Mouse (Mus musculus) lung, embryonic 16.5 days (tissue): Measurements from ENCODE around the gene Zswim7. TPM values are rescaled to one million over a fixed set of nuclear protein-coding genes. Genes with fewer than 3 reads are reported as not detected.

ENCODE experiments used
- ATAC-seq: fragments of 200-750 bp; cut with Nextera tagmentation; 2 replicates; pipeline ENCODE4 v1.8.0; 2017; ENCODE audit warnings: low read depth, mild to moderate bottlenecking, moderate library complexity
- H3K27ac ChIP-seq: fragments of 300-500 bp; sonication (generic); 2 replicates; pipeline ENCODE4 v1.5.1; 2014; ENCODE audit warnings: mild to moderate bottlenecking, control low read depth, low read length
- H3K27me3 ChIP-seq: fragments of 300-500 bp; sonication (generic); 2 replicates; pipeline ENCODE4 v1.6.1; 2014; ENCODE audit warnings: low read depth, low read length, mixed read lengths; ENCODE audit not compliant: control insufficient read depth, insufficient read depth
- H3K36me3 ChIP-seq: fragments of 300-500 bp; sonication (generic); 2 replicates; pipeline ENCODE4 v1.6.1; 2014; ENCODE audit warnings: low read length; ENCODE audit not compliant: control insufficient read depth, insufficient read depth
- H3K4me1 ChIP-seq: fragments of 300-500 bp; sonication (generic); replicated peaks from 2 replicates; pipeline ENCODE4 v1.6.1; 2014; ENCODE audit warnings: low read length, mixed read lengths; ENCODE audit not compliant: control insufficient read depth, insufficient read depth
- H3K4me2 ChIP-seq: fragments of 300-500 bp; sonication (generic); 2 replicates; pipeline ENCODE4 v1.6.1; 2014; ENCODE audit warnings: low read depth, low read length, control low read depth
- H3K4me3 ChIP-seq: fragments of 300-500 bp; sonication (generic); 2 replicates; pipeline ENCODE4 v1.5.1; 2014; ENCODE audit warnings: mild to moderate bottlenecking, low read length, control low read depth
- H3K9ac ChIP-seq: fragments of 300-500 bp; sonication (generic); 2 replicates; pipeline ENCODE4 v1.6.1; 2014; ENCODE audit warnings: low read length, control low read depth
- H3K9me3 ChIP-seq: fragments of 300-500 bp; sonication (generic); 2 replicates; pipeline ENCODE4 v1.6.1; 2016; ENCODE audit warnings: low read length; ENCODE audit not compliant: control insufficient read depth
- WGBS: fragments of 180-500 bp; shearing (Covaris S2); extraction: QIAGEN DNeasy Blood & Tissue Kit; methylation state at CpG from one replicate; pipeline ENCODE4 v1.1.7; 2014; 5-methylcytosine and 5-hydroxymethylcytosine counted together
- polyA plus RNA-seq: library from polyadenylated mRNA; unstranded; fragments of >200 nt; fragmentation: Nextera tagmentation; extraction: Ambion mirVana; gene quantifications from 2 replicates; pipeline ENCODE4 v1.2.1, GENCODE M21; 2015

Zswim7 gene
- 14.2 and 16.0 TPM in 2 replicates for polyA plus RNA-seq

- H3K4me2 ChIP-seq = peak within 1 kb of the TSS; percentile 92
- H3K36me3 ChIP-seq = peaks cover 7% of the 10 kb centered on the region
- no peaks in the 10 kb centered on the region for H3K9me3 ChIP-seq
- peak; percentile 97 for ATAC-seq
- H3K27ac ChIP-seq = peak within 1 kb of the TSS; percentile 91
- peak within 1 kb of the TSS; percentile 93 for H3K4me3 ChIP-seq
- peak within 1 kb of the TSS; percentile 87 for H3K9ac ChIP-seq
- WGBS = 0% methylated on average over 67 of the region's 68 CpGs
- H3K27me3 ChIP-seq = no peaks in the 10 kb centered on the region
- H3K4me1 ChIP-seq = peaks cover 3% of the 10 kb centered on the region
Observed at GRCm38 (mm10) chr11:62280675-62281600, at the start of gene Zswim7, which contains the start of gene Ttc19. Zswim7 (minus strand) TSS chr11:62281375. Ttc19 (plus strand) TSS chr11:62281473.

DNA sequence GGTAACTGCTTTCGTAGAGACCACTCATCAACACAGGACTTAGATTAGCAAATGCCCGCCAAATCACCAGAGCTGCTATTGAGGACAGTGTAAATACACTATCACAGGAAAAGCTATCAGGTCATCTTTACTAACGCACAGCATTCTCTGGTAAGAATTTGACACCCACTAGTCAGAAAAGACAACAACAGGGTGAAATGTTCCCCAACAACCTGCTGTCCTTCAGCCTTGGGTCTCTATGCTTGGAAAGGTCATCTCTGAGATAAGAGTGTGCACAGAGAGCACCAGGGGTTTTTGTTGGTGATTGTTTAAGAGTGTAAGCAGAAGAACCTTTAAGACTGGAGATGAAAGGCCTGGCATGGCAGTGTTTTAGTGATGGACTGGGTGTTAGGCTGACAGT lies 42.5 kb upstream of the Zswim7 start:
- no peak overlapping the region for H3K4me2 ChIP-seq
- ATAC-seq = no peak
- WGBS = 48% methylated on average over 3 of the region's 3 CpGs

DNA sequence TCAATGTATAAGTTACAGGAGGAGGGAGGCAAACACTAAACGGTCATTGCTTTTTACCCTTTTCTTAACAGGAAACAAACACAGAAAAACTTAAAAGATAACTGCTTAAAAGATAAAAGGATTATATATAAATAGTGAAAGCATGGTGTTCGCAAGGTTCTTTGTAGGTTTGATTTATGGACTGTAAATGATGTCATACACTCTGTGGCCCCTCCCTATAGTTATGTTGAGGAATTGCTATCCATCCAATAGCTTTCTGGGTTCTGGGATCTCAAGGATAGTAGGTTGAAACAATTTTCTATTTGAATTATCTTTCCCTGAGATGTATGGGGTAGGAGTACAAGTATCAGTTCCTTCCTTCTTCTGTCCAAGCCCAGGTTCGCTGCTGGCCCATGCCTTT lies 38.9 kb upstream of the Zswim7 start:
- ATAC-seq = no peak
- Histone ChIP-seq H3K4me1 (no peaks in the 10 kb centered on the region), H3K27me3 (no peaks in the 10 kb centered on the region), H3K9me3 (no peaks in the 10 kb centered on the region), H3K27ac (no peak overlapping the region), H3K36me3 (peaks cover 63% of the 10 kb centered on the region), H3K9ac (no peak overlapping the region), H3K4me3 (no peak overlapping the region), H3K4me2 (no peak overlapping the region)
- 59% methylated on average over 3 of the region's 3 CpGs for whole genome bisulfite sequencing

More for the DNA sequence above, 42.5 kb upstream of the Zswim7 start:
- no peak overlapping the region for H3K9ac ChIP-seq
- no peak overlapping the region for H3K4me3 ChIP-seq
- no peaks in the 10 kb centered on the region for H3K4me1 ChIP-seq
- H3K27ac ChIP-seq = no peak overlapping the region
- peaks cover 52% of the 10 kb centered on the region for H3K36me3 ChIP-seq
- H3K27me3 ChIP-seq = no peaks in the 10 kb centered on the region
- H3K9me3 ChIP-seq = no peaks in the 10 kb centered on the region

DNA sequence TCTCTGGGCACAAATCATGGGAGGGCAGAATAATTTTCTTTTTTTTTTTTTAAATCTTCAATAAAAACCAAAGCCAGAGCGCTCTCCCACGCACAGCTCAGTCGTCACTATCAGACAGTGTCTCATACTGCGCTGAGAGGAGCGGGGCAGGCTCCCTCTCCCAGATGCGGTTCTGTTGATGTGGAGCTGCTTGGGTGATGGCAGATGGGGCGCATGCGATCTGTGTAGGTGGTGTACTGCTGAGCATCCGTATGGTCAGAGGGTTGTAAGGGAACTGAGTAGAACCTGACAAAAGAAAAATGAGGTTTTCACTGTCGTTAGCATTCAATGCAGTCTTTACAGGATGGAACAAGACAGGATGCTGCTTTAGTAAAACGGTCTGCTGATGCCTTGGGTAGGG lies 36.6 kb upstream of the Zswim7 start:
- Histone ChIP-seq H3K27me3 (no peaks in the 10 kb centered on the region), H3K4me3 (no peak overlapping the region), H3K36me3 (peaks cover 67% of the 10 kb centered on the region), H3K9ac (no peak overlapping the region), H3K9me3 (no peaks in the 10 kb centered on the region), H3K27ac (no peak overlapping the region), H3K4me1 (no peaks in the 10 kb centered on the region), H3K4me2 (no peak overlapping the region)
- 70% methylated on average over 11 of the region's 11 CpGs for WGBS
- ATAC-seq = no peak

DNA sequence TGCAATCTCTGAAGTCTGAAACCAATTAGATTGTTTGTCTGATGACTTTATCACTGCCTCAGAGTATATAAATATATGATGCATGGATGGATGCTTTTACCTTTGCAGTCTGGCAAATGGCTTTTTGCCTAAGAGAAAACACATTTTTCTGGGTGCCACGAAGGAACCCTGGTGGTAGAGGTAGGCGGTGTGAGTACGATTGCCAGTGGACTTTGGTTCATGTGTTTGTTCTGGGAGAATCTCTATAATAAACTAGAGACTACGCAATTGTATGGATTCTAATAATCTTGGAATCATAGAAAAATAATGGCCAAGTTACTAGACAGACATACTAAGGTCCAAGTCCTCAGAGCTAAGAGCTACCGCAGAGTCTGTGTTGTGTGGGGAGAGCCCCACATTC lies 33.8 kb upstream of the Zswim7 start:
- no peaks in the 10 kb centered on the region for H3K9me3 ChIP-seq
- no peaks in the 10 kb centered on the region for H3K4me1 ChIP-seq
- H3K27ac ChIP-seq = no peak overlapping the region
- peaks cover 47% of the 10 kb centered on the region for H3K36me3 ChIP-seq
- no peaks in the 10 kb centered on the region for H3K27me3 ChIP-seq
- H3K4me2 ChIP-seq = no peak overlapping the region
- ATAC-seq = no peak
- no peak overlapping the region for H3K9ac ChIP-seq
- WGBS = 92% methylated on average over 5 of the region's 5 CpGs
- H3K4me3 ChIP-seq = no peak overlapping the region

DNA sequence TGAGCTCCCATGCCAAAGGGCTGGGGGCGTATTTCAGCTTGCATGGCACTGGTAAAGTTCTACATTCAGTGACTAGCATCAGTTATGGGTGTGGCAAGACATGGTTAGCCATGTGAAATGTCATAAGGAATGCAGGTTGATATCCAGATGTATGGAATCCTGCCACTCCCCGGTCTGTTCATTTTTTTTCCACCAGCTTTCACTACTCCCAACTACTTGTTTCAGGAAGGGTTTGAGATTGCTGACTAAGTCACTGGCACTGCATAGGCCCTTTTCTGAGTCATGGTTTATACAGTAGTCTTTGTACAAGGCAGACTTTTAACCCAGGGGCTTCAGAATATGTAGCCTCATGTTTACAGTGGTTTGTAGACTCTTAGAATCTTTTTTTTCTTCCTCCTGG lies 28.1 kb upstream of the Zswim7 start:
- no peak overlapping the region for H3K9ac ChIP-seq
- ATAC-seq = no peak
- no peaks in the 10 kb centered on the region for H3K27me3 ChIP-seq
- H3K4me1 ChIP-seq = no peaks in the 10 kb centered on the region
- no peak overlapping the region for H3K27ac ChIP-seq
- no peaks in the 10 kb centered on the region for H3K9me3 ChIP-seq
- H3K4me3 ChIP-seq = no peak overlapping the region
- H3K36me3 ChIP-seq = peaks cover 19% of the 10 kb centered on the region
- no peak overlapping the region for H3K4me2 ChIP-seq
- WGBS = 90% methylated on average over 2 of the region's 2 CpGs

DNA sequence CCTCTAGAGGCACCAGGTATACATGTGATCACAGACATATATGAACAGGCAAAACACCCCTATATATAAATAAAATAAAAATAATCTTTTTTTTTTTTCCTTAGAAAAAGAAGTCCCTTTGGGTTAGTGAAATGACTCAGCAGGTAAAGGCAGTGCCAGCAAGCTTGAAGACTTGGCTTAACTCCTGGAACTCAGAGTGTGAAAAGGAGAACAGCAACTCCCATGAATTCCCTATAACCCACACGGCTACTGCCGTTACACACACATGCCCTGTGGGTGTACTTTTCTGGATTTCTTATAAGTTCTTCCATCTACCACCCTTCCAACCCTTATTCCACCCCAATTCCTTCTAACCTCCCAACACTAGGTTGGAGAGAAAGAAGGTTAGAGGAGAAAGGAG lies 24.7 kb upstream of the Zswim7 start:
- no peak for ATAC-seq
- H3K36me3 ChIP-seq = peaks cover 10% of the 10 kb centered on the region

DNA sequence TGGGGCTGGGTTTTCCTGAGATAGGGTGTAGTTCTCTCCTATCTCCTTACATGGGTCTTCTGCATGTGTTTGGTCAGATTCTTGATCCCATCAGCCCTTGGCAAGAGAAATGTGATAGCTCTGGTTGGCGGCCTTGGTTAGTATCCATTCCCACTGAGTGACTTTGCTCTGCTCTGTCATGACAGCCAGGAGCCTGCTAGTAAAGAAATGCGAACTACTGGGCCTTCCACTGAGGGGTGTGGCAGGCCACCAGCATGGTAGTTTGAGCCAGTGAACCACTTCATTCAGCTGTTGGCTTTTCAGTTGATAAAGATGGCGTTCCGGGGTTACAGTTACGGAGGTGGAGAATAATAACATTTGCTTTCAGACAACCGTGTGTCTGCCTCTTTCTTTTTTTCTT lies 17.7 kb upstream of the Zswim7 start:
- no peak overlapping the region for H3K4me2 ChIP-seq
- H3K4me3 ChIP-seq = no peak overlapping the region
- H3K9me3 ChIP-seq = no peaks in the 10 kb centered on the region
- H3K9ac ChIP-seq = no peak overlapping the region
- 87% methylated on average over 6 of the region's 6 CpGs for WGBS
- H3K4me1 ChIP-seq = no peaks in the 10 kb centered on the region
- H3K27me3 ChIP-seq = no peaks in the 10 kb centered on the region
- 0 out of 2 replicates have a peak, but pooled peaks cover 5% of the 10 kb centered on the region for H3K36me3 ChIP-seq
- H3K27ac ChIP-seq = no peak overlapping the region
- ATAC-seq = no peak

More for the DNA sequence above, 24.7 kb upstream of the Zswim7 start:
- no peaks in the 10 kb centered on the region for H3K9me3 ChIP-seq
- H3K9ac ChIP-seq = no peak overlapping the region
- H3K27me3 ChIP-seq = no peaks in the 10 kb centered on the region
- no peak overlapping the region for H3K27ac ChIP-seq
- H3K4me3 ChIP-seq = no peak overlapping the region
- 93% methylated on average over 2 of the region's 2 CpGs for WGBS
- no peaks in the 10 kb centered on the region for H3K4me1 ChIP-seq
- no peak overlapping the region for H3K4me2 ChIP-seq

DNA sequence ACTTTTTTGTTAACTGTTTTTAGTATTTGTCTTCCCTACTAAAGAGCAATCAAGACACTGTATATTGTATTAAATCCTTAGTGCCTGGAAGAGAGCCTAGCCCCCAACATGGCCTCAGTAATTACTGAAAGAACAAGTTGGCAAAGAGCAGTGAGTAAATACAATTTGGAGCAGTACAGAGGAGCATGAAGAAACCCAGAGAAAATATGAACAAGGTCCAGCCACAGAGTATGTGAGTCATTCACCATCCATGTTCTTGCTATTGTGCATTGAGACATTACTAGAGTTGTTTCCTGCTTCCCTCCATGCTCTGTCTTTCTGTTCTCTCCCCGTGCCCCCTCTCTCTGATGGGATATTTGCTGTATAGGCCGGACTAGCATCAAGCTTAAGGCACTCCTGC lies 12.9 kb upstream of the Zswim7 start:
- no peaks in the 10 kb centered on the region for H3K9me3 ChIP-seq
- no peak for ATAC-seq

More for the DNA sequence above, 12.9 kb upstream of the Zswim7 start:
- H3K36me3 ChIP-seq = 0 out of 2 replicates have a peak, but pooled peaks cover 7% of the 10 kb centered on the region
- H3K27me3 ChIP-seq = no peaks in the 10 kb centered on the region
- H3K9ac ChIP-seq = no peak overlapping the region
- 85% methylated on average over 2 of the region's 2 CpGs for WGBS
- no peak overlapping the region for H3K4me3 ChIP-seq
- no peak overlapping the region for H3K27ac ChIP-seq
- no peak overlapping the region for H3K4me2 ChIP-seq
- no peaks in the 10 kb centered on the region for H3K4me1 ChIP-seq
